ENCODE assay signal across 31 mouse cellular contexts in genomic region chr2:58094818-58095217, GRCm38 (mm10). TPM values are rescaled to one million over a fixed set of nuclear protein-coding genes. Genes with fewer than 3 reads are reported as not detected.
DNase-seq lines count a peak whose midpoint lies in the region; ATAC-seq and TF ChIP-seq lines count a peak whose summit lies in the region.
"Had no signal": no experiment of that assay in that cellular context is flagged by ENCODE, and none has a peak within 500 bp of the region (broad histone marks: within the 10 kb centered on the region; RNA-seq: fewer than 3 reads in every experiment).

No protein-coding gene starts in this region.

- no peaks in the 10 kb centered on the region for H3K9me3 ChIP-seq in forebrain, embryonic 11.5 days (ENCODE audit: control insufficient read depth, low read length)
- no peaks in the 10 kb centered on the region for H3K9me3 ChIP-seq in forebrain, embryonic 14.5 days (replicated peaks; ENCODE audit: control insufficient read depth, low read length)
- no peaks in the 10 kb centered on the region for H3K9me3 ChIP-seq in forebrain, postnatal 0 days (ENCODE audit: low read length)
- H3K9me3 ChIP-seq: embryonic facial prominence, embryonic 12.5 days; embryonic facial prominence, embryonic 15.5 days; heart, embryonic 12.5 days; heart, embryonic 15.5 days; hindbrain, embryonic 10.5 days; hindbrain, embryonic 13.5 days; intestine, embryonic 15.5 days had no signal

- WGBS in forebrain, embryonic 11.5 days, result 22% methylated on average over 1 of the region's 1 CpGs
- 2% methylated on average over 1 of the region's 1 CpGs for WGBS in forebrain, embryonic 14.5 days
- WGBS in forebrain, postnatal 0 days, result 11% methylated on average over 1 of the region's 1 CpGs

- H3K4me3 ChIP-seq in forebrain, embryonic 11.5 days (ENCODE audit: low read depth, low read length), result no peak overlapping the region
- no peak overlapping the region for H3K4me3 ChIP-seq in forebrain, embryonic 14.5 days (ENCODE audit: low read depth, low read length)
- H3K4me3 ChIP-seq in forebrain, postnatal 0 days (ENCODE audit: low read depth, low read length), result no peak overlapping the region
- H3K4me3 ChIP-seq: embryonic facial prominence, embryonic 12.5 days; embryonic facial prominence, embryonic 15.5 days; gastrocnemius, adult 2 months; heart, embryonic 12.5 days; heart, embryonic 15.5 days; hindbrain, embryonic 10.5 days; hindbrain, embryonic 13.5 days; intestine, embryonic 15.5 days had no signal

- ATAC-seq in forebrain, embryonic 11.5 days (replicated peaks; ENCODE audit: low FRiP score), result peak; percentile 42
- peak; percentile 78 for ATAC-seq in forebrain, embryonic 14.5 days
- ATAC-seq in forebrain, postnatal 0 days, result peak; percentile 42; the same call in 1 of the 2 replicates
- no peak for ATAC-seq in megakaryocyte, adult 5-6 weeks (ENCODE audit: poor library complexity, severe bottlenecking)
- ATAC-seq: activated CD4-positive, CD25-positive, alpha-beta regulatory T cell, adult 4 months; hindbrain, embryonic 16.5 days; intestine, embryonic 15.5 days had no signal

- H3K27ac ChIP-seq in forebrain, embryonic 11.5 days (ENCODE audit: low read depth, low read length), result no peak overlapping the region
- no peak overlapping the region for H3K27ac ChIP-seq in forebrain, embryonic 14.5 days (ENCODE audit: low read depth, low read length)
- H3K27ac ChIP-seq in forebrain, postnatal 0 days (ENCODE audit: low read depth, low read length), result no peak overlapping the region
- H3K27ac ChIP-seq: embryonic facial prominence, embryonic 12.5 days; embryonic facial prominence, embryonic 15.5 days; gastrocnemius, adult 2 months; heart, embryonic 15.5 days; hindbrain, embryonic 10.5 days; hindbrain, embryonic 13.5 days; intestine, embryonic 15.5 days had no signal

- DNase-seq in embryo, embryonic 10.5 days (ENCODE audit: low spot score), result peak; percentile 1
- DNase-seq in embryo, embryonic 10 days (ENCODE audit: low spot score), result no peak
- no peak for DNase-seq in forebrain, embryonic 11.5 days (ENCODE audit: low spot score)
- DNase-seq in forebrain, embryonic 14.5 days (ENCODE audit: low spot score), result peak; percentile 52
- DNase-seq in forebrain, postnatal 0 days, result no peak
- DNase-seq in ovary, postnatal 10 days (ENCODE audit: low spot score), result no peak
- DNase-seq in frontal cortex, adult 2 months (ENCODE audit: extremely low spot score in 1 of 2, low spot score in 1 of 2), result no peak
- DNase-seq: adrenal gland, adult 8-10 months; adrenal gland, postnatal 25 days; cerebellum, adult 18-20 months; cerebellum, adult 9-10 months; cerebellum, postnatal 14 days; embryo, embryonic 11 days; gastrocnemius, adult 2 months; gastrocnemius, postnatal 25 days; heart, adult 18-20 months; heart, postnatal 10 days; heart, postnatal 36 days; kidney, adult 11 months had no signal

- no peak for TF ChIP-seq CTCF in forebrain, postnatal 0 days (IDR thresholded peaks at IDR 0.05; ENCODE audit: low read depth)

- H3K4me2 ChIP-seq in forebrain, embryonic 11.5 days (ENCODE audit: low read depth, low read length, severe bottlenecking), result no peak overlapping the region
- H3K4me2 ChIP-seq in forebrain, embryonic 14.5 days (ENCODE audit: low read length), result no peak overlapping the region
- H3K4me2 ChIP-seq in forebrain, postnatal 0 days (ENCODE audit: low read depth), result no peak overlapping the region
- H3K4me2 ChIP-seq: embryonic facial prominence, embryonic 12.5 days; embryonic facial prominence, embryonic 15.5 days; heart, embryonic 12.5 days; heart, embryonic 15.5 days; hindbrain, embryonic 13.5 days; intestine, embryonic 15.5 days had no signal

- 0 out of 2 replicates have a peak, but pooled peaks cover 1% of the 10 kb centered on the region for H3K4me1 ChIP-seq in forebrain, embryonic 11.5 days (replicated peaks; ENCODE audit: control insufficient read depth, insufficient read depth, low read length)
- H3K4me1 ChIP-seq in forebrain, embryonic 14.5 days (ENCODE audit: control insufficient read depth, insufficient read depth, low read length), result no peaks in the 10 kb centered on the region
- H3K4me1 ChIP-seq in forebrain, postnatal 0 days (ENCODE audit: insufficient read depth), result no peaks in the 10 kb centered on the region
- H3K4me1 ChIP-seq: embryonic facial prominence, embryonic 12.5 days; embryonic facial prominence, embryonic 15.5 days; heart, embryonic 12.5 days; heart, embryonic 15.5 days; hindbrain, embryonic 10.5 days; hindbrain, embryonic 13.5 days; intestine, embryonic 15.5 days had no signal

- H3K9ac ChIP-seq in forebrain, embryonic 11.5 days (ENCODE audit: low read length), result no peak overlapping the region
- no peak overlapping the region for H3K9ac ChIP-seq in forebrain, embryonic 14.5 days (ENCODE audit: low read length)
- H3K9ac ChIP-seq in forebrain, postnatal 0 days, result no peak overlapping the region
- H3K9ac ChIP-seq: embryonic facial prominence, embryonic 12.5 days; embryonic facial prominence, embryonic 15.5 days; heart, embryonic 12.5 days; heart, embryonic 15.5 days; hindbrain, embryonic 13.5 days; intestine, embryonic 15.5 days had no signal

- H3K36me3 ChIP-seq in forebrain, embryonic 11.5 days (ENCODE audit: control insufficient read depth, insufficient read depth, low read length), result no peaks in the 10 kb centered on the region
- no peaks in the 10 kb centered on the region for H3K36me3 ChIP-seq in forebrain, embryonic 14.5 days (ENCODE audit: control insufficient read depth, insufficient read depth, low read length)
- no peaks in the 10 kb centered on the region for H3K36me3 ChIP-seq in forebrain, postnatal 0 days (ENCODE audit: insufficient read depth)
- H3K36me3 ChIP-seq: embryonic facial prominence, embryonic 12.5 days; embryonic facial prominence, embryonic 15.5 days; heart, embryonic 12.5 days; heart, embryonic 15.5 days; hindbrain, embryonic 10.5 days; hindbrain, embryonic 13.5 days; intestine, embryonic 15.5 days had no signal

- no peaks in the 10 kb centered on the region for H3K27me3 ChIP-seq in forebrain, embryonic 11.5 days (ENCODE audit: control insufficient read depth, insufficient read depth, low read length)
- no peaks in the 10 kb centered on the region for H3K27me3 ChIP-seq in forebrain, embryonic 14.5 days (replicated peaks; ENCODE audit: control insufficient read depth, insufficient read depth, low read length)
- H3K27me3 ChIP-seq in forebrain, postnatal 0 days (ENCODE audit: insufficient read depth, low read length), result no peaks in the 10 kb centered on the region
- H3K27me3 ChIP-seq: embryonic facial prominence, embryonic 12.5 days; embryonic facial prominence, embryonic 15.5 days; heart, embryonic 12.5 days; heart, embryonic 15.5 days; hindbrain, embryonic 13.5 days; intestine, embryonic 15.5 days had no signal

RNA-seq across cellular contexts. Expression of gene Ermn, which starts 42.2 kb away (rescaled TPM):
- polyA plus RNA-seq in forebrain, embryonic 11.5 days (2014; fragmentation: Nextera tagmentation; extraction: Ambion mirVana), result 2.4 and 2.9 TPM in 2 replicates
- polyA plus RNA-seq in forebrain, embryonic 14.5 days (2014; fragmentation: Nextera tagmentation; extraction: Ambion mirVana), result 1.8 and 2.1 TPM in 2 replicates
- total RNA-seq in forebrain, postnatal 0 days (2014; rRNA removed), result 0.85 and 1.1 TPM in 2 replicates
- polyA plus RNA-seq in forebrain, postnatal 0 days (2015; fragmentation: Nextera tagmentation; extraction: Ambion mirVana), result 0.70 and 0.84 TPM in 2 replicates
- not detected in 2 replicates for total RNA-seq in megakaryocyte, adult 5-6 weeks (2015)
- not detected in 2 replicates for total RNA-seq in megakaryocyte, adult 5-6 weeks (2017)
- polyA plus RNA-seq in frontal cortex, adult 2 months (2012; rRNA removed), result 19.5 and 20.5 TPM in 2 replicates
- total RNA-seq: adrenal gland, adult 8-10 months; adrenal gland, postnatal 25 days; ES-E14; gastrocnemius, adult 2 months; gastrocnemius, postnatal 25 days; heart, adult 18-20 months; heart, postnatal 10 days; heart, postnatal 36 days had no signal
- polyA plus RNA-seq: gonadal fat pad, adult 2 months; heart, embryonic 12.5 days; heart, embryonic 15.5 days had no signal

Comparison
In these comparisons a context has a peak if more than half of its experiments do, and no peak if none do; other contexts are left out.
1. DNase-seq: peak in embryo, embryonic 10.5 days (single experiment) and forebrain, embryonic 14.5 days (single experiment); none in embryo, embryonic 10 days (single experiment), forebrain, embryonic 11.5 days (single experiment), forebrain, postnatal 0 days (single experiment), ovary, postnatal 10 days (single experiment) and frontal cortex, adult 2 months (0 of 2).